Mouse (Mus musculus): ENCODE data around the gene Ep400.

Ep400 gene

DNA sequence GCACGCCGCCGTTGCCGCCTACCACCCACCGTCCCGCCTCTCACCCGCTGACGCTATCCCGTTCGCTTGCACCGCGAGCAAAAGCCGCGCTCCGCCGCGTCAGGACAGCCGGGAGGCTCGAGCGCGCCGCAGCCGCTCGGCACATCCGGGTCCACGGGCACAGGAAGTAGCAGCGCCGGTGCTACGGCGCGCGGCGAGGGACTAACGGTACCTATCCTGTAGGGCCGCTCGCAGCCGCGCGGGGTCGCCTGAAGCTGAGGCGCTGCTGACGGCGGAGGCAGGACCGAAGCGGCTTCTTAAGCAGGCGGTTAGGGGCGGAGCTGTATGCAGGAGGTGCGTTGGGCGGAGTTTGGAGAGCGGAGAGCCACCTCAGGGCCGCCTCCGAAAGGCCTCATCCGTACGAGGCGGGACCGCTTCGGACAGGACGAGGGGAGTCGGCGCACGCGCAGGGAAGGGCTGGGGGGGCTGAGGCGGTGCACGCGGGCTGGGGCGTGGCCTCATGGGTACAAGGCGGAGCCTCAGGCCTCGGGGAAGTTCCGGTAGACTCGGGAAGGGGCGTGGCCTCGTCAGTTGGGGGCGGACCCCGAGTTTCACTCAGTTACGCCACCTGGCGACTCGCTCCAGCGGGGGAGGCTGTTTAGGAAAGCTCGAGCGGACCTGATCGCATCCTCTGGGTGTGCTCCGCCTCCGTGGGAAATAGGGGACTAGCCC, at the start of gene Ep400:
Gene Ep400 (minus strand): TSS at position 270 of the 711 bp plus-strand sequence.
- peak; percentile 99 to 100 for DNase-seq (ENCODE audit: low read depth in 1 of 2, low spot score in 2 of 2)

DNA sequence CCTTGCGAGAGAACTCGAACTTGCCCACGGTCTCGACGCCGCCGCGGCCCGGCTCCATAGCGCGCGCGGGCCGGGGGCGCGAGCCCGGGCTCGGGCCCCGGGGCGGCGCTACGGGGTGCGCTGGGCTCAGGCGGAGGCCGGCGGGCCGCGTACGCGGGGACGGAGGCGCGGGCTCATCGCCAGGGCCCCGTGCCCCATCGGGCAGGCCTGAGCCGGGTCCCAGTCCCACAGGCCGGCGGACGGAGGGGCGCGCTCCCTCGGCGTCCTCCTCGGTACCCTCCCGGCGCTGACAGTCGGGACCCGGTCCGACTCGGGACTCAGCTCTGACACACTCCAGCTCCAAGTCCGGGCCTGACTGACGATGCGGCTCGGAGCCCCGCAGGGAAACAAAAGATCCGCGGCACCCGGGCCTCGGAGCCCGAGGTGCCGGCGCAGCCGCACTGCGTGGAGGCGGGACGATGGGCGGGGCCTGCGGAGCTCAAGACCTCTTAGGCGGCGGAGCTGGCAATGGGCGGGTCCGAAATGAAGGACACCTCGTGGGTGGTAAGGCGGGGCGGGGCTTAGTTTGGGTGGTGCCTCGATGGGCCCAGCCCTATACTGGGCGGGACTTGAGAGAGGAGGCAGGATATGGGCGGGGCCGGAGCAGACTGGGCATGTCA, 39.3 kb upstream of the Ep400 start, which contains the start of gene Ulk1:
Gene Ulk1 (minus strand): TSS at position 431 of the 659 bp plus-strand sequence.
- DNase-seq (ENCODE audit: low read depth in 1 of 2, low spot score in 2 of 2) = peak; percentile 99 to 100

DNA sequence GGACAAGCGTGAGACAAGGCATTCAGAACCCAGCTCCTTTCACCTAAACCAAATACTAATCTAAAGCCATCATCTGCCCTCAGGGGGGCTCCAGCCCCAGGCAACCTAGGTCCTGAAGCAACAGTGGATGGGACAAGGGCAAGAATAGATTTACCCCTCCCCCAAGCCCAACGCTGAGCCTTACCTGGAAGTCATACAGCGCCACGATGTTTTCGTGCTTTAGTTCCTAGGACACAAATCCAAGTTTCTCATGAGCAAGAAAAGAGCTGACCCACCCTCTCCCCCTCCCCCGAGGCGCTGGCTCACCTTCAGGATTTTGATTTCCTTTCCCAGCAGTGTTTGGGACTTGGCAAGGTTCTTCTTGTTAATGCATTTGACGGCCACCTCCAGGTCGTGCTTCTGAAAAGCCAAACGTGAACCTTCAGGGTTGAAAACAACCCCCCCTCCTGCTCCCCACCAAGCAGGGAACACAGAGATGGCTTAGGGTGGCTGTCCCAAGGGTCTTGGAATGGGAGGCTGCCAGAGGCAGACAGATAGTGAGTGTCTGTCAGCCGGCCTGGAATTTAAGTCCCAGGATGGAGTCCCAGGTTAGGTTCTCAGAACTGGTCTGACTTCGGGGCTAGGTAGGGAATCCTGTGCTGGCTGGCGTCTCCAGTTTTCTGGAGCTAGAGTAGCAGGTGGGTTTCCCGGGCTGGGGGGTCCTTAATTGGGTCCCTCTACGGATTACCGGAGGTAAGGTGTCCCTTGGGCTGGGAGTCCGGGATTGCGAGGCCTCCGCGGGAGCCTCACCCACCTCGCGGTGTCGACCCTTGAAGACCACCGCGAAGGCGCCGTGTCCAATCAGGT, 38.5 kb upstream of the Ep400 start:
- no peak for DNase-seq (ENCODE audit: low read depth in 1 of 2, low spot score in 2 of 2)

DNA sequence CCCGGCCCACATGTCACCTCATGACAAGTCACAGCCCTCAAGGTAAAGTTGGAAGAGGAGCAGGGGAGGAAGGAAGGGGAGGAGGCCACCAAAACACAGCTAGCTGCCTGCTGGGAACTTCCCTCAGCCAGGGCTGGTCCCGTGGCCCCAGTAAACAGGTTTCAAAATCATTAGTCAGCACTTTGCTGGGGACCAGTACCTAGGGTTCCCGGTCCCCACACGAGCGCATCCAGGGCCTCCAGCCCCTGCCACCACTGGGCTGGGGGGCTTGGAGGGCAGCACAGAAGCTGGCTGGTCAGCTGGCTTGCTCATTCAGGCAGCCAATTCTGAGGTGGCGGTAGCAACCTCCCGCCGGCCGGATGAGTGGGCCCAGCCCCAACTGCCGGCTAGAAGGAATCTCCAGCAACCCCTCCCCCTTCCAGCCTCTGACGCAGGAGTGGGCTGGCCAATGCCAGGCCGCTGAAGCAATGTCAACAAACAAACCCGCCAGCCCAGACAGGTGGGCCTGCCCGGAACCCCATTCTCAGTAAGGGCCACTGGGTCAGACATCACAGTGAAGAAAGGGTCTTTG, 37.6 kb upstream of the Ep400 start:
- peak; percentile 76 to 90 for DNase-seq (ENCODE audit: low read depth in 1 of 2, low spot score in 2 of 2)

DNA sequence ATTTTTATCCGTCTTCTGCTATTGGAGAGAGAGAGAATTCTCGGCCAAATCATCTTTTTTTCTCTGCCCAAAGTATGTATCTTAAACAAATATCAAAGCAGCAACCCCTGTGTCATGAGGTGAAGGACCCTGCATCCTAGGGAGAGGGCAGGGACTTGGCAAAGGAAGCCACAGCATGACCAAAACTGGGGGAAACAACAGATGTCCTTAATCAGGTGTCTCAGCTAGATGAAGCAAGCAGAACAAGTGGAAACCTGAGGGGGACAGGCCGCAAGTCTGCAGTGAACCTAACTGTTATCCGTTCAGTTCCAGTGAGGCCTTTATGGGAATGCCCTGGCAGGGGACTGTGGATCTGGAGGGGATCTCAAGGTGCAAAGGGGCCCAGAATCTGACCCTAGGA, 36.9 kb upstream of the Ep400 start:
- DNase-seq (ENCODE audit: low read depth in 1 of 2, low spot score in 2 of 2) = no peak

DNA sequence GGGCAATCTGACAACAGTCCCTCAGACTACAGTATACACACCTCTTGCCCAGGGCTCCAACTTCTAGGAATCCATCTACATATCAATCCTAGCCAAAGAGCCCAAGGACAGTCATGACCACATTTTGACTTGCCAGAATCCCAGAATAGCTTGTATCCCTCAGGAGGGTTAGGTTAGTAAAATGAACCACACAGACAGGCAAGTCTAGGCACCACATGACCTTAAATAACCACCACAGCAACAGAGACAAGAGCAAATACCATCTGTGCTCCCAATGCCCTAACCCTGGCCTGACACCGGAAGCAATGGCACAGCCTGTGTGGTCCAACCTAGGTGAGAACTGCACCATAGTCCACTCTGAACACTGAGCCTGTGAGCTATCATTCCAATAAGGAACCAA, 36.2 kb upstream of the Ep400 start:
- no peak for DNase-seq (ENCODE audit: low read depth in 1 of 2, low spot score in 2 of 2)

DNA sequence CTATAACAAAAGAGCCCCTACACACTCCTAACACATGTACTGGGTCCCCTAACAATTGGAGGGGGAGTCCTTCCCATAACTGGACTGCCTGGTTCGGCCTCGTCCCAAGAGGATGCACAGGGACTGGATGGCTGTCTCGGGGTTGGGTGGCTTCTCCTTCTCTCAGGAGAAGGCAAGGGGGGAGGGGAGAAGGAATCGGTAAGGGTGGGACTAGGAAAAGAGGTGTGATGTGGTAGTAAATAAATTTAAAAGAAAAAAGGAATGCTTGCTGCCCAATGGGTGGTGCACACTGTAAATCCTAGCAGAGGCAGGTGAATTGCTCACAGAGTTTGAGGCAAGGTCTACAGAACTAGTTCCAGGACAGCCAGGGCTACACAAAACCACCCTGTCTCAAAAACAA, 35.6 kb upstream of the Ep400 start:
- DNase-seq (ENCODE audit: low read depth in 1 of 2, low spot score in 2 of 2) = no peak

DNA sequence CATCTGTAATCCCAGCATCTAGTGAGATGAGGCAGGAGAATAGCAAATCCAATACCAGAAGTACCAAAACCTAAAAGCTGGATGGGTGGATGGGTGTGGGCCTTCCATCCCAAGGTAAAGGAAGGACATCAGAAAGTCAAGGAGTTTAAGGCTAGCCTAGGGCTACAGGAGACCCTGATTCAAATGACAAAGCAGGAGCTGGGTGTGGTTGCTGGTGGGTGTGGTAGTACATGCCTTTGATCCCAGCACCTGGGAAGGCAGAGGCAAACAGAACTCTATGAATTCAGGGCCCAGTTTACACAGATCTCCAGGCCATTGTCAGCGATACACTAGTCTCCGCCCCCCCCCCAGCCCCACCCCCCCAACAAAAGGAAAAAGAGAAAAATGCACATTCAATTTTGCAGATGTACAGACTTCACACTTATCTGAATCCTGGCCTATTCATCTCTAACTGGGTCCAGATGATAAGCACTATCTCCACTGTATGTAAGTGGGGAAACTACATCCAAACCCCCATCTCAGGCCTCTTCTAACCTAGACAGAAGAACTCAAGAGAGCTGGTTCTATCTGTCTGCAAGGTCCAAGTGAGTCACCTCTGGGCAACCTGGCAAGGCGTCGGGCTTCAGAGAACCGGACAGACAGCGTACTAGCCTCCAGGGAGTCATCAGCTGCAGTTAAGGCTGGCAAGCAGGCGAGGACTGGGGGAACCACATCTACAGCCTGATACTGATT, 33.7 kb upstream of the Ep400 start:
- no peak for DNase-seq (ENCODE audit: low read depth in 1 of 2, low spot score in 2 of 2)

DNA sequence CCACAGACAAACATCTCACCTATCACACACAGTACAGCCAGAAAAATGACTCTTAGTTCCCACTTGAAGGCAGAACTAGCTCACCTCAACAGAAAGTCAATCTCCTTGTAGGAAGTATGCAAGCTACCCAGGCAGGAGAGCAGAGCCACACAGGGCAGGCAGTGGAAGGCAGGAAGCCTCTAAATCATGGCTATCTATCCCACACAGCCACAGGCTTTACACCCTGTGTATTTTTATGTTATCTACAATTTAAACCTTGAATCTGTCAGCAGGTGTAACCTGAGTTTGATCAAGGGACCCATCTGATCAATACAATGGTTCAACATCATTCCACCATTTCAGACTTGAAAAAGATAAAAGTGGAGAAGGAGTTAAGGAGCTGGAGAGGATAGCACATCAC, 32.3 kb upstream of the Ep400 start:
- no peak for DNase-seq (ENCODE audit: low read depth in 1 of 2, low spot score in 2 of 2)

DNA sequence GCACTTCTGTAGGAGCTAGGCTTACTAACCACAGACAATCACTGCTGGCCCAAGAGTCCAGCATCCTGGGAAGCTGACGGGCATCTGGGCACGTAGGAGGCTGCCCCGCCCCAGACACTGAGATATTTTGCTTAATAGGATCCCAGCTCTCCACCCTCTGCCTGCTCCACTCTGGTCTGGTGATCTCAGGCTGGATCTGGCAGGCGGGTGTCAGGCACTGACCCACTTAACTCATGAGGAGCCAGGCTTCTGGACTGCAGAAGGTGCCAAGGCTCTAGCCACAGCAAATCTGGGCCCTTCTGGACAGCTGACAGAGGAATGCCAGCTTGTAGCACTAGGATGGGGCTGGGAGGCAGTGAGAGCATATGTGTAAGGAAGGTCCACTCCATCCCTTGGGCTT, 31.7 kb upstream of the Ep400 start:
- no peak for DNase-seq (ENCODE audit: low read depth in 1 of 2, low spot score in 2 of 2)

DNA sequence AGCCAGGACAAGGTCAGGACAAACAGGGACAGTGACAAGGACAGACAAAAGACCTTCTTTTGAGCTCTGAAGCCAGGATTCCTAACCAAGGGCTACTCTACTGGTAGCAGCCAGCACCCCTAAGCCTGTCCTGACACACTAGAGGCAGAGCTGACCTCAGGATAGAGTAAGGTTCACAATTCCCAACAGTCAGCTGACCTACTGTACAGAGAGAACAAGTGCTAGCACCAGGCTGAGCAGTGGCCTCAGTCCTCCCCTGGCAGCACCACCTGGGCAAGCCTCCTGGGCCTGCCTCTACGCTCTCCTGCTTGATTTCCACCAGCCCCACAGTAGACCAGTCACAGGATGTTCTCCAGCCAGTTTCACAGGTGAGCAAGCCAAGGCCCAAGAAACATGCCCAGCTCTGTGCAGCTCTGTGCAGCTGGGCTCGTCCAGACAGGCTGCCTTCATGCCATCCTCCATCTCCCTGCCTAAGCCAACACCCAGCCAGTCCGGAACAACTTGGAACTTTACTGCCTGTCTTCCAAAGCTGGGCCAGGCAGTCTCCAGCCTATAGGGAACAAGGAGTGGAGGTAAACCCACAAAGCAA, 30.6 kb upstream of the Ep400 start:
- no peak for DNase-seq (ENCODE audit: low read depth in 1 of 2, low spot score in 2 of 2)

DNA sequence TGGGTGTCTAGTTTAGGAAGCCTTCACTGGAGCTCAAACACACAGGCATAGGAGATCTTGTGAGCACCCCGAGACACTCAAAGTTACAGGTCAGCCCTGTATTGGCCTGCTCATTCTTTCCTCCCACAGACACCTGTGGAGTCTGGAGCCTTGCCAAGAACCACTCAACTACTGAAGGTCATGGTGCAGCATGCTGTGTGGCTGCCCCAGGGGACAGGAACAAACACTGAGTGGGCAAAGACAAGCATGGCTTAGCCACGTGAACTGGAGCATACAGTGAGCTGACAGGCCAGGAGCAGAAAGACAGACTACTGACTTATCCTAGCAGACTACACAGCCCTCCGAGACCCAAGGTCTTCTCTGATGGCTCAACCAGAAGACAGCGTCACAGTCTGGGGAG, 27.2 kb upstream of the Ep400 start:
- no peak for DNase-seq (ENCODE audit: low read depth in 1 of 2, low spot score in 2 of 2)

DNA sequence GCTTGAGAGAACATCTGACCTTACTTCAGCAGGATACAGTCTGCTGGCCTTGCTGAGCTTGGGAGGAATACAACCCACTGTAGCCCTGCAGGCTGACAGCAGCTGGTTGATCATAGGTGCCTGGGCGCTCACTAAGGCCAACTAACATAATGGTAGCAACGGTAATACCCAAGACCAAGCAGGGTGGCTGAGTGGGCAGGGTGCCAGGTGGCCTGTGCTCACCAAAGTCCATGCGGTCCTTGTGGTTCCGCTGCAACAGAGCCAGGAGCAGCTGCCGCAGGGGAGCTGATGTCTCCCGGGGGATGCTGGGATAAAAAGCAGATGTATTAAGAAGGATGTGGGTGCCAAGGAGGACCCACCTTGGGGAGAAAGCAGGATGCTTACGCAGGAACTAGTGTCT, 23.8 kb upstream of the Ep400 start:
- no peak for DNase-seq (ENCODE audit: low read depth in 1 of 2, low spot score in 2 of 2)

DNA sequence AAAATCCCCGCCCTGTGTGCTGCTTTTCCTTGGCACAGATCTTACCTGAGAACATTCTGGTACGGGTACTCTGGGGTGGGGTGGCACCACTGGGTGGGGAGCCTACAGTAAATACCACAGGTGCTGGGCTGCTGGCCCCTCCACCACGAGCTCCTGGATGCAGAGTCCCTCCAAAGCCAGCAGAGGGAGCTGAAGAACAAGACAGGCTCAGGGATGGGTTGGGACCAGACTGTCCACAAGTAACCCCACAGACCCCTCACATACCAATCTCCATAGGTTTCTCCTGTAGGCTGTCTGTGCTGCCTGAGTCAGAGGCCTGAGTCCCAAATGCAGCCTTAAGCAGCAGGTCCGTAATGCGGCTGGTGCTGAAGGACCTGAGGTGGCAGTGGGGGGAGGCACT, 18.2 kb upstream of the Ep400 start:
- DNase-seq (ENCODE audit: low read depth in 1 of 2, low spot score in 2 of 2) = no peak

DNA sequence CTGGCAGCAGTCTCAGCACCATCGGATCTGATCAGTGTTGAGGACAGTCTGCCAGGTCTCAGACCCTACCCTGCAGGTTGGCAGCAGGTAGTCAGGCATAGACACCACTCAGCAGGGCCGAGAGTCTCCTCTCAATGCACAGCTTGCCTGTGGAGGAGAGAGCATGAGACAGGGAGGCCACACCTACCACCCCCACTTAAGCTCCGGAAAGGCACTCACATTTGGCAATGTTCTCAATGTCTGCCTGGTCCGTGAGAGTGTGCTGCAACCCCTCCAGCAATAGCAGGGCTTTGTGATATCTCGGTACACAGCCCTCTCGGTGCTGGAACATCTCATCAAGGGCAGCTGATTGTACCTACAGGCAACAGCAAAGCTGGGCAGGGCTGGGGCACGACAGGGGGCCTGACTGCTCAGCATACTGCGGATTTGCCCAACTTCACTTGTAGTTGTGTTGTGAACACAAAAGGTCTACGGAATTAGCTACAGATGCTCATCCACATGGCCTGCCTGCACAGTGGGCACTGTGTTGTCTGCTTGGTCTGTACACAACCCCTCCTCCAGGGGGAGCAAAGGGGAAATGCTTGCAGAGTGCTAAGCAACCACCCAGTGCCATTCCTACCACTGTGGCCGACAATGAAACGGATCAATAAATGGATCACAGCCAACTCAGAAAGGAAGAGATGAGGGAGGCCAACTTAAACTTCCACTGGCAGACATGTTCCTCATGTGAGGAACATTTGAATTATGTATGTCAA, 15.7 kb upstream of the Ep400 start:
- DNase-seq (ENCODE audit: low read depth in 1 of 2, low spot score in 2 of 2) = no peak

DNA sequence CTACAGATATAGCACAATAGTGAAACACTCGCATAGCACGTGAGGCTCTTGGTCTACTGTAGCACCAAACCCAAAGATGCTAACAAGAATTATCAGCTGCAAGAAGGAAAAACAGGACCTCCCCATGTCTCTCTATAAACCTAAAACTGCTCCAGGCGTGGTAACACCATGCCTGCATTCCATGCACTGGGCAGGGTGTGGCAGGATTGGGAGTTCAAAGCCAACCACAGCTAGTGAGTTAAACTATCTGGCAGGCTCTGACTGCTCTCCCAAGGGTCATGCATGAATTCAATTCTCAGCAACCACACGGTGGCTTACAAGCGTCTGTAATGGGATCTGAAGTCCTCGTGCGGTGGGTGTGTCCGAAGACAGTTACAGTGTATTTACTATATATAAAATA, 12.6 kb upstream of the Ep400 start:
- DNase-seq (ENCODE audit: low read depth in 1 of 2, low spot score in 2 of 2) = no peak

DNA sequence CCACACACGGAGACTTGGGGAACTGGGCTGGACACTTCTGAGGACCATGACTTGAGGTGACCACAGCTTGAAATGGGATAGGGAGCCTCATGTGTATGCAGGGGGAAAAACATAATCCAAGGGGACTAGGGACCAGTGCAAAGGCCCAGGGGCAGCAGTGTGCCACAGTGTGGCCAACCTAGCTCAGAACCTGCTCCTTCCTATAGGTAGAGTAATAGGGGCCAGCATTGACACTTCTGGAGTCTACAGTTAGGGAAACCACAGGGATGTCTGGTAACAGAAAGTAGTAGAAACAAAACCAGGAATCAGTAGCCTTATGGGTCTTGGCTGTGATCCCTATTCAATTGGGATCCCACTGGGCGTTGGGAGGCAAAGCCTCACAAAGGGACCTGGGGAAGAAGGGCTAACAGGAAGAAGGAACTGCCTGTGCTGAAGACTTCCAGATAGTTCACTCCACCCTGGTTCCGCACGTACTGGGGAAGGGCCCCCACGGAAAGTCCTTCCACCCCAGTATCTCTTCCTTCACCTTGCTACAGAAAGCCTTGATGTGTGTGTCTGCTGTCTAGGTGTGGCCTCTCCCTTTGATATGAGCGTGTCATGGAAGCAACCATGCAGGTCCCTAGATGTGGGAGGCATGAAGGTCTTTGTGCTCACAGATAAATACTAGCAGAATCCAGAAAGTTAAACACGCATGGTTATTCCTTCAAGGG, 11.2 kb upstream of the Ep400 start:
- no peak for DNase-seq (ENCODE audit: low read depth in 1 of 2, low spot score in 2 of 2)

DNA sequence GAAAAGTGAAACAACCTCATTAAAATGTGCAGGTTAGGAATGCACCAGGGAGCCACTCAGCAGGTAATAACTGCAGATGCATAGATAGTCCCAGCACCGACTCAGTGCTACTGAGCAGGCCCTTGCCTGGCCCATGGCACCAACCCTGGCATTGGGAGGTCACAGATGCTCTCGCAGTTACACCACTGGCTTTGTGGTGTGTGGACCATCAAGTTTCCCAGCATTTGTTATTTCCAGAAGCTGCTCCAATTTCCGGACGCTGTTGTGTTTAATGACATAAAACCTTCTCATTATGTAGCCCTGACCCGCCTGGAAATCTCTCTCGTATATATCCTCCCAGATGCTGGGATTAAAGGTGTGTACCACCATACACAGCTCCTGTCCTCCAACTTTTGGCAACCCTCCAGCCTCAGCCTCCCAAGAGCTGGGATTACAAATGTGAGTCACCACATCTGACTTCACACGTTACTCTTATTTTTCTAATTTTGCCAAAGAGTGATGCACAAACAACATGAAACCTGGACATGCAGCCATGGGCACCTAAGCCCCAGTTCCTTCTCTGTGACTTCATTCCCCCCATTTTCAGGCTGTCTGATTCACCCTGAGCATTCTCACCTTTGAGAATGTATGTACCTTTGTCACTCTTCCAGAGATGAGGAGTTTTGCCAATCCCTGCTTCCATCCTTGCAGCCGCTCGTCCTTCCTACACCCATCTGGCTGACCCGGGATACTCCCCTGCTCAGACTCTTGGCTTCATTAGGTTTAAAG, 10.4 kb upstream of the Ep400 start:
- no peak for DNase-seq (ENCODE audit: low read depth in 1 of 2, low spot score in 2 of 2)
